Mouse (Mus musculus): ENCODE data around the gene Tut4. TPM values are rescaled to one million over a fixed set of nuclear protein-coding genes. Genes with fewer than 3 reads are reported as not detected.
A peak's percentile ranks its signal among the peaks of the same experiment; 100 is the strongest.

Gene Tut4
- total RNA-seq, 1 experiment, result 32.8 TPM

GRCm38 (mm10) chr4:108461262-108461903 is 2.2 kb downstream of the Tut4 start:
- Histone ChIP-seq H3K36me3 (ENCODE audit: control insufficient read depth, insufficient read depth, low read length, poor library complexity, severe bottlenecking) (no peaks in the 10 kb centered on the region), H3K9me3 (ENCODE audit: control insufficient read depth, insufficient read depth, low read depth, low read length) (no peaks in the 10 kb centered on the region), H3K9ac (ENCODE audit: insufficient read depth, low read depth, low read length, poor library complexity, severe bottlenecking) (no peak overlapping the region), H3K4me1 (ENCODE audit: control insufficient read depth in 2 of 2, insufficient read depth in 2 of 2, low read length in 2 of 2, poor library complexity in 1 of 2) (peaks cover 0 to 4% of the 10 kb centered on the region in 2 experiments; a peak in 1 of 4 replicates), H3K27ac (ENCODE audit: insufficient read depth, low read depth, low read length, poor library complexity, severe bottlenecking) (no peak overlapping the region), H3K4me3 (ENCODE audit: insufficient read depth in 1 of 2, low read depth in 1 of 2, low read length in 2 of 2, poor library complexity in 1 of 2, severe bottlenecking in 1 of 2) (peak overlapping the region in 1 of 2 experiments; percentile 80; a peak in 2 of 4 replicates)
- no peak for DNase-seq (ENCODE audit: low read depth, low spot score)
- in situ Hi-C loops (cut with MboI; ENCODE audit: low sequenced_read_pairs in 2 of 2, unreplicated experiment in 2 of 2), result no loop called here
- TF ChIP-seq HCFC1 (IDR thresholded peaks at IDR 0.05; ENCODE audit: borderline replicate concordance, insufficient read depth, low read length), result no peak
- TF ChIP-seq CHD2 (IDR thresholded peaks at IDR 0.05; ENCODE audit: low read depth, low read length), result no peak
- TF ChIP-seq ZNF384 (IDR thresholded peaks at IDR 0.05; ENCODE audit: low read depth, low read length), result no peak
- TF ChIP-seq MAFK (IDR thresholded peaks at IDR 0.05; ENCODE audit: insufficient read depth, low read depth, low read length), result no peak
- TF ChIP-seq ZC3H11A (IDR thresholded peaks at IDR 0.05; ENCODE audit: borderline replicate concordance, low read depth, low read length), result no peak

DNA sequence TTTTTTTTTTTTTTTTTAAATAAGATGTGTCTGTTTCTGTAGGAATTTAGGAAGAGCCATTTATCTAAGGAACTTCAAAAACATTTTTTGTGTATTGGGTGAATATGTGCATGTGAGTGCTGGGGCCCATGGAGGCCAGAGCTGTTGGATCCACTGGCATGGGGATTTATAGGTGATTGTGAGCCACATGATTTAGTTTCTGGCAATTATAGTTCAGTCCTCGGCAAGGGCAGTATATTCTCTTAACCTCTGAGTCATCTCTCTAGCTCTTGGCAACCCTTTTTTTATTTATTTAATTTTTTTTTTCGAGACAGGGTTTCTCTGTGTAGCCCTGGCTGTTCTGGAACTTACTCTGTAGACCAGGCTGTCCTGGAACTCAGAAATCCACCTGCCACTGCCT is 14.4 kb downstream of the Tut4 start:
- no peak overlapping the region for H3K4me3 ChIP-seq (ENCODE audit: insufficient read depth in 1 of 2, low read depth in 1 of 2, low read length in 2 of 2, poor library complexity in 1 of 2, severe bottlenecking in 1 of 2)
- no peak overlapping the region for H3K27ac ChIP-seq (ENCODE audit: insufficient read depth, low read depth, low read length, poor library complexity, severe bottlenecking)
- 0 out of 4 replicates have a peak, but pooled peaks cover 0 to 2% of the 10 kb centered on the region in 2 experiments for H3K4me1 ChIP-seq (ENCODE audit: control insufficient read depth in 2 of 2, insufficient read depth in 2 of 2, low read length in 2 of 2, poor library complexity in 1 of 2)
- DNase-seq (ENCODE audit: low read depth, low spot score), result no peak
- TF ChIP-seq ZNF384 (IDR thresholded peaks at IDR 0.05; ENCODE audit: low read depth, low read length), result no peak
- TF ChIP-seq HCFC1 (IDR thresholded peaks at IDR 0.05; ENCODE audit: borderline replicate concordance, insufficient read depth, low read length), result no peak
- TF ChIP-seq CHD2 (IDR thresholded peaks at IDR 0.05; ENCODE audit: low read depth, low read length), result no peak
- no peak for TF ChIP-seq MAFK (IDR thresholded peaks at IDR 0.05; ENCODE audit: insufficient read depth, low read depth, low read length)
- no peak for TF ChIP-seq ZC3H11A (IDR thresholded peaks at IDR 0.05; ENCODE audit: borderline replicate concordance, low read depth, low read length)
- no peak overlapping the region for H3K9ac ChIP-seq (ENCODE audit: insufficient read depth, low read depth, low read length, poor library complexity, severe bottlenecking)
- no peaks in the 10 kb centered on the region for H3K36me3 ChIP-seq (ENCODE audit: control insufficient read depth, insufficient read depth, low read length, poor library complexity, severe bottlenecking)
- in situ Hi-C loops (cut with MboI; ENCODE audit: low sequenced_read_pairs in 2 of 2, unreplicated experiment in 2 of 2), result no loop called here
- H3K9me3 ChIP-seq (ENCODE audit: control insufficient read depth, insufficient read depth, low read depth, low read length), result no peaks in the 10 kb centered on the region

- no peak overlapping the region for H3K9ac ChIP-seq (ENCODE audit: insufficient read depth, low read depth, low read length, poor library complexity, severe bottlenecking)
- H3K4me1 ChIP-seq (ENCODE audit: control insufficient read depth in 2 of 2, insufficient read depth in 2 of 2, low read length in 2 of 2, poor library complexity in 1 of 2), result no peaks in the 10 kb centered on the region
- TF ChIP-seq HCFC1 (IDR thresholded peaks at IDR 0.05; ENCODE audit: borderline replicate concordance, insufficient read depth, low read length) (no peak), ZC3H11A (IDR thresholded peaks at IDR 0.05; ENCODE audit: borderline replicate concordance, low read depth, low read length) (no peak), MAFK (IDR thresholded peaks at IDR 0.05; ENCODE audit: insufficient read depth, low read depth, low read length) (no peak), CHD2 (IDR thresholded peaks at IDR 0.05; ENCODE audit: low read depth, low read length) (no peak), ZNF384 (IDR thresholded peaks at IDR 0.05; ENCODE audit: low read depth, low read length) (no peak)
- no peaks in the 10 kb centered on the region; the same call in 1 of the 2 replicates for H3K36me3 ChIP-seq (ENCODE audit: control insufficient read depth, insufficient read depth, low read length, poor library complexity, severe bottlenecking)
- no peak overlapping the region for H3K4me3 ChIP-seq (ENCODE audit: insufficient read depth in 1 of 2, low read depth in 1 of 2, low read length in 2 of 2, poor library complexity in 1 of 2, severe bottlenecking in 1 of 2)
- DNase-seq (ENCODE audit: low read depth, low spot score), result no peak
- H3K27ac ChIP-seq (ENCODE audit: insufficient read depth, low read depth, low read length, poor library complexity, severe bottlenecking), result no peak overlapping the region
- in situ Hi-C loops (cut with MboI; ENCODE audit: low sequenced_read_pairs in 2 of 2, unreplicated experiment in 2 of 2), result no loop called here
- no peaks in the 10 kb centered on the region for H3K9me3 ChIP-seq (ENCODE audit: control insufficient read depth, insufficient read depth, low read depth, low read length)
Measured at GRCm38 (mm10) chr4:108482776-108483175, 23.6 kb downstream of the Tut4 start.

- Histone ChIP-seq H3K4me3 (ENCODE audit: insufficient read depth in 1 of 2, low read depth in 1 of 2, low read length in 2 of 2, poor library complexity in 1 of 2, severe bottlenecking in 1 of 2) (no peak overlapping the region), H3K9ac (ENCODE audit: insufficient read depth, low read depth, low read length, poor library complexity, severe bottlenecking) (no peak overlapping the region), H3K4me1 (ENCODE audit: control insufficient read depth in 2 of 2, insufficient read depth in 2 of 2, low read length in 2 of 2, poor library complexity in 1 of 2) (no peaks in the 10 kb centered on the region), H3K27ac (ENCODE audit: insufficient read depth, low read depth, low read length, poor library complexity, severe bottlenecking) (no peak overlapping the region), H3K9me3 (ENCODE audit: control insufficient read depth, insufficient read depth, low read depth, low read length) (no peaks in the 10 kb centered on the region), H3K36me3 (ENCODE audit: control insufficient read depth, insufficient read depth, low read length, poor library complexity, severe bottlenecking) (no peaks in the 10 kb centered on the region; the same call in 1 of the 2 replicates)
- no peak for TF ChIP-seq HCFC1 (IDR thresholded peaks at IDR 0.05; ENCODE audit: borderline replicate concordance, insufficient read depth, low read length)
- no peak for TF ChIP-seq ZNF384 (IDR thresholded peaks at IDR 0.05; ENCODE audit: low read depth, low read length)
- no peak for TF ChIP-seq MAFK (IDR thresholded peaks at IDR 0.05; ENCODE audit: insufficient read depth, low read depth, low read length)
- no peak for TF ChIP-seq CHD2 (IDR thresholded peaks at IDR 0.05; ENCODE audit: low read depth, low read length)
- TF ChIP-seq ZC3H11A (IDR thresholded peaks at IDR 0.05; ENCODE audit: borderline replicate concordance, low read depth, low read length), result no peak
- in situ Hi-C loops (cut with MboI; ENCODE audit: low sequenced_read_pairs in 2 of 2, unreplicated experiment in 2 of 2), result no loop called here
- DNase-seq (ENCODE audit: low read depth, low spot score), result no peak
Measured at GRCm38 (mm10) chr4:108484230-108484629, 25.0 kb downstream of the Tut4 start.
